Mouse (Mus musculus): ENCODE measurements at regions not wholly inside any gene's neighbourhood (a gene's known extent, or its start where the extent isn't known, plus 50 kb on each side); places are given as distances from the start of the nearest gene placed in this dataset.

DNA sequence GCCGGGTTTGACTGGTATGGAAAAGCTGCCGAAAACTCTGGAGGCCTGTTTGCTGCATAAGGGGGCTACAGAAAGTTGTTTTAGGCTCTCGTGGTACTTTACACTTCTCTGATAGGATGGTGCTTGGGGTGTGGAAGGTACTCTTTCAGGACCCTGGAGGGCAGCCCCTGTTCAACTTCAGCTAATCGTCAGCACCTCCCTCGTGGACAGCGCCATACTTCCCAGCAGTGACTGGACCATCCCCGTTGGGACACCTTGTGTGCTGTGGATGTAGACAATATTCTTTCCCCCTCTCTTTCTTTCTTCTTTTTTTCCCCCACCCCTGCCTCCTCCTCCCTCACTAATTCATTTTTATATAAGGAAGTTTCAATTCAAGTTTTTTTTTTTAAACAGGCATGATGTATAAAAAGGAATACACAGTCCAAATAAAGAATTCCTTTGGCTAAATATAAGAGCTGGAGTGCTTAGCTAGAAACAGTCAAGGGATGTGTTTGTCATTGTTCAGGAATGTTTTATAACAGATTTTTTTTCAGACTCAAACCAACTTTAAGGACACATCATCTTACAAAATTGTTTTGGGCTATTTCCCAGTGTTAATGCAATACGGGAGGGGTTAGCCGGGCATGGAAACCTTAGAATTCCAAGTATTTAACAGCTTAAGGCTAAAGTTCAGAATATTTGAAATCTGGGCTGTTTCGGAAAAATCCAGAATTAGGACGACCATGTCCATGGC, 66.2 kb upstream of the Ampd3 start:
- Histone ChIP-seq H3K27ac (ENCODE audit: low read length) (no peak overlapping the region), H3K4me2 (ENCODE audit: low read depth, low read length) (no peak overlapping the region)
- WGBS, result 46% methylated on average over 11 of the region's 11 CpGs

DNA sequence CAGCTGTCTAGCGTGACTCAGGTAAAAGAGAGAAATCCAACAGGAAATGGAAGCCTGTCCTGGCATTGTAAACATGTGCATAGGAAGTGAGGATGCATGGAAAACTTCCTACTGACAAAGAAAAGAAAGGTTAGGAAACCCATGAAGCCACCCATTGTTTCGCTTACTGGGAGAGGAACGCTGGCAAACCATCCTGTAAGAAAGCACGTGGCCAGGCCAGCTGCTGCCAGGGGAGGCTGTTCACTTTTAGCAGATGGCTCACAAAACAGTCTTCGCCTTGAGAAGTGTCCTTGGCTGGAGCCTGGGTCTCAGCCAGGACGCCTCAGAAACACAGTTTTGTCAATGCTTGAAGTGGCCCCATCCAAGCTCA, 65.6 kb upstream of the Ampd3 start:
- no peak overlapping the region for H3K27ac ChIP-seq (ENCODE audit: low read length)
- H3K9ac ChIP-seq (ENCODE audit: low read length), result no peak overlapping the region
- no peaks in the 10 kb centered on the region for H3K36me3 ChIP-seq (ENCODE audit: control insufficient read depth, insufficient read depth)
- ATAC-seq (replicated peaks; ENCODE audit: extremely low read depth, insufficient read depth, low FRiP score), result no peak
- no peaks in the 10 kb centered on the region for H3K9me3 ChIP-seq (replicated peaks; ENCODE audit: control insufficient read depth, low read length)
- WGBS, result 57% methylated on average over 6 of the region's 6 CpGs
- H3K4me1 ChIP-seq (ENCODE audit: control insufficient read depth, insufficient read depth, low read length), result peaks cover 7% of the 10 kb centered on the region; the same call in 1 of the 2 replicates
- H3K4me2 ChIP-seq (ENCODE audit: low read depth, low read length), result no peak overlapping the region
- no peak overlapping the region for H3K4me3 ChIP-seq (ENCODE audit: low read length)
- H3K27me3 ChIP-seq (ENCODE audit: control insufficient read depth, insufficient read depth, low read length), result no peaks in the 10 kb centered on the region

More for the DNA sequence above, 66.2 kb upstream of the Ampd3 start:
- no peaks in the 10 kb centered on the region for H3K9me3 ChIP-seq (replicated peaks; ENCODE audit: control insufficient read depth, low read length)
- no peak for ATAC-seq (replicated peaks; ENCODE audit: extremely low read depth, insufficient read depth, low FRiP score)
- H3K36me3 ChIP-seq (ENCODE audit: control insufficient read depth, insufficient read depth), result no peaks in the 10 kb centered on the region
- H3K27me3 ChIP-seq (ENCODE audit: control insufficient read depth, insufficient read depth, low read length), result no peaks in the 10 kb centered on the region
- H3K4me1 ChIP-seq (ENCODE audit: control insufficient read depth, insufficient read depth, low read length), result peaks cover 6% of the 10 kb centered on the region; the same call in 1 of the 2 replicates
- no peak overlapping the region for H3K4me3 ChIP-seq (ENCODE audit: low read length)
- H3K9ac ChIP-seq (ENCODE audit: low read length), result no peak overlapping the region

DNA sequence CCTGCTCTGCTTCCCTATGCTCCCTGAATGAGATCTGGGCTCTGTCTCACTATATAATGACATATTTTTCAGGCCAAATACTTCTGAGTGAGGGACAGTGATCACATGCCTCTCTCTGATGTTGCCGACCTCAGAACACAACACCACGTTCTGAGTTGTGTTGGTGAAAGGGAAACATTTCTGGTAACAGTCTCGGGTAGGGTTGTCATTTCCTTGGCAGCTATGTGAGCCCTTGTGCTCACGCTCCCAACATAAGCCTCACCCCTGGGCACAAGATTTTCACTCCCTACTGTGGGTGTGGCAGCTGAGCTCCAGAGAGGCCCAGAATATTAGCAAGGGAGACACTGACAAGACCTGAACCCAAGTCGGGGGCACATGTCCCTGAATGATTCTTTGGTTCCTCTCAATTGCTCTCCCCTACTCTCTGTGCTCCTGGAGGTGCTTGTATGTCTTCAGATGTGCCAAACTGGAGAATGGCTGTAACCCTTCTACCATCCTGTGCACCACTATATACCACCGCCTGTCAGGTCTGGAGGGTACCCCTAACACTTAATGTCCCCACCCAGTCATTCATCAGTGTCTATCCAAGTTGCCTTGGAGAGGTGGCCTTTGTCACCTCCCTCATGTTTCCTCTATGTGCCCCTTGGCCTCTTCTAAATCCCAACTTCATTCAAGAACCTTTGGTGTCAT, 62.5 kb upstream of the Ampd3 start:
- no peak overlapping the region for H3K4me3 ChIP-seq (ENCODE audit: low read length)
- no peak for ATAC-seq (replicated peaks; ENCODE audit: extremely low read depth, insufficient read depth, low FRiP score)
- no peaks in the 10 kb centered on the region for H3K9me3 ChIP-seq (replicated peaks; ENCODE audit: control insufficient read depth, low read length)
- H3K36me3 ChIP-seq (ENCODE audit: control insufficient read depth, insufficient read depth), result no peaks in the 10 kb centered on the region
- H3K27ac ChIP-seq (ENCODE audit: low read length), result no peak overlapping the region
- H3K4me2 ChIP-seq (ENCODE audit: low read depth, low read length), result no peak overlapping the region
- no peak overlapping the region for H3K9ac ChIP-seq (ENCODE audit: low read length)
- no peaks in the 10 kb centered on the region for H3K27me3 ChIP-seq (ENCODE audit: control insufficient read depth, insufficient read depth, low read length)
- H3K4me1 ChIP-seq (ENCODE audit: control insufficient read depth, insufficient read depth, low read length), result peaks cover 7% of the 10 kb centered on the region; the same call in 1 of the 2 replicates
- 57% methylated on average over 6 of the region's 6 CpGs for WGBS

- Histone ChIP-seq H3K9ac (ENCODE audit: low read length) (no peak overlapping the region), H3K27me3 (ENCODE audit: control insufficient read depth, insufficient read depth, low read length) (no peaks in the 10 kb centered on the region), H3K4me1 (ENCODE audit: control insufficient read depth, insufficient read depth, low read length) (peaks cover 7% of the 10 kb centered on the region; the same call in 1 of the 2 replicates), H3K4me2 (ENCODE audit: low read depth, low read length) (no peak overlapping the region), H3K9me3 (replicated peaks; ENCODE audit: control insufficient read depth, low read length) (peaks cover 2% of the 10 kb centered on the region; the same call in 1 of the 2 replicates), H3K27ac (ENCODE audit: low read length) (0 out of 2 replicates have a peak overlapping the region, but pooled peaks have one; percentile 19), H3K4me3 (ENCODE audit: low read length) (no peak overlapping the region), H3K36me3 (ENCODE audit: control insufficient read depth, insufficient read depth) (no peaks in the 10 kb centered on the region)
- 69% methylated on average over 10 of the region's 10 CpGs for WGBS
- no peak for ATAC-seq (replicated peaks; ENCODE audit: extremely low read depth, insufficient read depth, low FRiP score)
Observed at GRCm38 (mm10) chr7:110706001-110706695, 61.9 kb upstream of the Ampd3 start.

GRCm38 (mm10) chr7:110706696-110707087, 61.3 kb upstream of the Ampd3 start:
- Histone ChIP-seq H3K4me3 (ENCODE audit: low read length) (no peak overlapping the region), H3K4me2 (ENCODE audit: low read depth, low read length) (no peak overlapping the region), H3K36me3 (ENCODE audit: control insufficient read depth, insufficient read depth) (no peaks in the 10 kb centered on the region), H3K27me3 (ENCODE audit: control insufficient read depth, insufficient read depth, low read length) (no peaks in the 10 kb centered on the region), H3K4me1 (ENCODE audit: control insufficient read depth, insufficient read depth, low read length) (peaks cover 7% of the 10 kb centered on the region; the same call in 1 of the 2 replicates), H3K27ac (ENCODE audit: low read length) (no peak overlapping the region), H3K9ac (ENCODE audit: low read length) (no peak overlapping the region), H3K9me3 (replicated peaks; ENCODE audit: control insufficient read depth, low read length) (peaks cover 5% of the 10 kb centered on the region)
- ATAC-seq (replicated peaks; ENCODE audit: extremely low read depth, insufficient read depth, low FRiP score), result 0 out of 2 replicates have a peak, but pooled peaks have one; percentile 14
- WGBS, result 38% methylated on average over 10 of the region's 10 CpGs

- WGBS, result 55% methylated on average over 9 of the region's 9 CpGs
- Histone ChIP-seq H3K27me3 (ENCODE audit: control insufficient read depth, insufficient read depth, low read length) (no peaks in the 10 kb centered on the region), H3K4me3 (ENCODE audit: low read length) (no peak overlapping the region), H3K4me1 (ENCODE audit: control insufficient read depth, insufficient read depth, low read length) (peaks cover 7% of the 10 kb centered on the region; the same call in 1 of the 2 replicates), H3K36me3 (ENCODE audit: control insufficient read depth, insufficient read depth) (no peaks in the 10 kb centered on the region), H3K9me3 (replicated peaks; ENCODE audit: control insufficient read depth, low read length) (peaks cover 5% of the 10 kb centered on the region), H3K9ac (ENCODE audit: low read length) (no peak overlapping the region), H3K4me2 (ENCODE audit: low read depth, low read length) (no peak overlapping the region), H3K27ac (ENCODE audit: low read length) (no peak overlapping the region)
- ATAC-seq (replicated peaks; ENCODE audit: extremely low read depth, insufficient read depth, low FRiP score), result 0 out of 2 replicates have a peak, but pooled peaks have one; percentile 19
Observed at GRCm38 (mm10) chr7:110708116-110708515, 59.9 kb upstream of the Ampd3 start.

GRCm38 (mm10) chr7:110708781-110709180, 59.2 kb upstream of the Ampd3 start:
- H3K4me3 ChIP-seq (ENCODE audit: low read length), result no peak overlapping the region
- H3K27me3 ChIP-seq (ENCODE audit: control insufficient read depth, insufficient read depth, low read length), result no peaks in the 10 kb centered on the region
- ATAC-seq (replicated peaks; ENCODE audit: extremely low read depth, insufficient read depth, low FRiP score), result no peak
- H3K4me1 ChIP-seq (ENCODE audit: control insufficient read depth, insufficient read depth, low read length), result peaks cover 7% of the 10 kb centered on the region; the same call in 1 of the 2 replicates
- H3K4me2 ChIP-seq (ENCODE audit: low read depth, low read length), result no peak overlapping the region
- no peak overlapping the region for H3K27ac ChIP-seq (ENCODE audit: low read length)
- no peak overlapping the region for H3K9ac ChIP-seq (ENCODE audit: low read length)
- WGBS, result 88% methylated on average over 3 of the region's 3 CpGs
- H3K36me3 ChIP-seq (ENCODE audit: control insufficient read depth, insufficient read depth), result no peaks in the 10 kb centered on the region
- peaks cover 5% of the 10 kb centered on the region for H3K9me3 ChIP-seq (replicated peaks; ENCODE audit: control insufficient read depth, low read length)

DNA sequence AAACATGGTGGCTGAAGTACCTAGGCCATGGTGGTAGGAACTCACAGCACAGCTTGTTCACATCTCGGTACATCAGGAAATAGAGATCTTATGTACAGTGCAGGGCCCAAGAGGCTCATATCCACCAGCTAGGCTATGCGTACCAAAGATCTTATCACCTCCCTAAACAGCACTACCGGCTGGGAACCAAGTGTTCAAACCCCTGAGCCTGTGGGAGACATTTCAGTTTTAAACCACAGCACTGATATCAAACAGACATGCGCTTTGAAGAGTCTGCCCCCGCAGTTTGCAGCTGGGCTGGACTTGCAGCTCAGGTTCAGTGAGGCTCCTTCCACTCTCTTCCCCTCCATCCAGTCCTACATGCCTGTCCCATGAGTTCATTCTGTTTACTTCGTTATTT, 58.4 kb upstream of the Ampd3 start:
- ATAC-seq (replicated peaks; ENCODE audit: extremely low read depth, insufficient read depth, low FRiP score), result no peak; the same call in 1 of the 2 replicates
- H3K9ac ChIP-seq (ENCODE audit: low read length), result no peak overlapping the region
- WGBS, result 40% methylated on average over 6 of the region's 6 CpGs
- H3K36me3 ChIP-seq (ENCODE audit: control insufficient read depth, insufficient read depth), result no peaks in the 10 kb centered on the region
- H3K4me2 ChIP-seq (ENCODE audit: low read depth, low read length), result no peak overlapping the region
- H3K4me3 ChIP-seq (ENCODE audit: low read length), result no peak overlapping the region
- no peak overlapping the region for H3K27ac ChIP-seq (ENCODE audit: low read length)
- H3K9me3 ChIP-seq (replicated peaks; ENCODE audit: control insufficient read depth, low read length), result peaks cover 5% of the 10 kb centered on the region
- peaks cover 7% of the 10 kb centered on the region; the same call in 1 of the 2 replicates for H3K4me1 ChIP-seq (ENCODE audit: control insufficient read depth, insufficient read depth, low read length)
- H3K27me3 ChIP-seq (ENCODE audit: control insufficient read depth, insufficient read depth, low read length), result no peaks in the 10 kb centered on the region

All from heart, embryonic 16.5 days (tissue).